Mouse (Mus musculus) kidney, postnatal 14 days (tissue): ENCODE data around the gene Olfr285.

Source experiments
- DNase-seq: peaks from one replicate; pipeline ENCODE4 v3.0.0; 2022; ENCODE audit warnings: mixed read lengths

The Olfr285 gene

GRCm38 (mm10) chr15:98317177-98317724 is at the start of gene Olfr285:
Gene Olfr285 (minus strand): TSS chr15:98317353.
- DNase-seq: no peak

- DNase-seq: no peak
These were observed 23.7 kb upstream of the Olfr285 start, which contains the start of gene Olfr284 for GRCm38 (mm10) chr15:98340887-98341286. Gene Olfr284 (minus strand): TSS chr15:98340987.

GRCm38 (mm10) chr15:98315703-98316102 is 1.4 kb downstream of the Olfr285 start:
- no peak for DNase-seq

GRCm38 (mm10) chr15:98295628-98296551 is 21.3 kb downstream of the Olfr285 start, which contains the start of gene Zfp641:
Gene Zfp641 (minus strand): TSS chr15:98296161.
- peak; percentile 71 for DNase-seq

- DNase-seq: no peak
These were observed 23.5 kb downstream of the Olfr285 start for GRCm38 (mm10) chr15:98293651-98294050.

- no peak for DNase-seq
These were observed 28.6 kb downstream of the Olfr285 start for GRCm38 (mm10) chr15:98288566-98288965.

GRCm38 (mm10) chr15:98286418-98286817 is 30.7 kb downstream of the Olfr285 start:
- peak; percentile 40 for DNase-seq
